Mouse (Mus musculus) kidney, embryonic 16.5 days (tissue): ENCODE measurements around the gene Cubn. TPM values are rescaled to one million over a fixed set of nuclear protein-coding genes. Genes with fewer than 3 reads are reported as not detected.

ENCODE experiments used
- ATAC-seq: fragments of 200-750 bp; cut with Nextera tagmentation; 2 replicates; pipeline ENCODE4 v1.8.0; 2017; ENCODE audit warnings: moderate TSS enrichment; ENCODE audit not compliant: low FRiP score, low TSS enrichment
- H3K27ac ChIP-seq: fragments of 300-500 bp; sonication (generic); 2 replicates; pipeline ENCODE4 v1.5.1; 2014; ENCODE audit warnings: low read length
- H3K27me3 ChIP-seq: fragments of 300-500 bp; sonication (generic); 2 replicates; pipeline ENCODE4 v1.6.1; 2014; ENCODE audit warnings: low read length, control low read depth, mixed read lengths; ENCODE audit not compliant: insufficient read depth
- H3K36me3 ChIP-seq: fragments of 300-500 bp; sonication (generic); 2 replicates; pipeline ENCODE4 v1.6.1; 2014; ENCODE audit warnings: low read length, control low read depth, mixed read lengths; ENCODE audit not compliant: insufficient read depth
- H3K4me1 ChIP-seq: fragments of 300-500 bp; sonication (generic); 2 replicates; pipeline ENCODE4 v1.6.1; 2014; ENCODE audit warnings: low read length, control low read depth, mixed read lengths; ENCODE audit not compliant: insufficient read depth
- H3K4me2 ChIP-seq: fragments of 300-500 bp; sonication (generic); replicated peaks from 2 replicates; pipeline ENCODE4 v1.6.1; 2014; ENCODE audit warnings: low read depth, low read length
- H3K4me3 ChIP-seq: fragments of 300-500 bp; sonication (generic); 2 replicates; pipeline ENCODE4 v1.5.1; 2014; ENCODE audit warnings: mild to moderate bottlenecking, low read length
- H3K9ac ChIP-seq: fragments of 300-500 bp; sonication (generic); replicated peaks from 2 replicates; pipeline ENCODE4 v1.6.1; 2014; ENCODE audit warnings: low read length
- H3K9me3 ChIP-seq: fragments of 300-500 bp; sonication (generic); 2 replicates; pipeline ENCODE4 v1.6.1; 2016; ENCODE audit warnings: low read length, control low read depth
- WGBS: fragments of 180-500 bp; shearing (Covaris S2); extraction: QIAGEN DNeasy Blood & Tissue Kit; methylation state at CpG from one replicate; pipeline ENCODE4 v1.1.7; 2014; 5-methylcytosine and 5-hydroxymethylcytosine counted together
- polyA plus RNA-seq: library from polyadenylated mRNA; unstranded; fragments of >200 nt; fragmentation: Nextera tagmentation; extraction: Ambion mirVana; gene quantifications from 2 replicates; pipeline ENCODE4 v1.2.1, GENCODE M21; 2015

The Cubn gene
- polyA plus RNA-seq, 1 experiment from 2014 or later, result 7.9 TPM

GRCm38 (mm10) chr2:13234796-13235195 is 256.8 kb downstream of the Cubn start:
- Histone ChIP-seq H3K27ac (no peak overlapping the region), H3K9me3 (no peaks in the 10 kb centered on the region), H3K4me1 (peaks cover 14% of the 10 kb centered on the region; the same call in 1 of the 2 replicates), H3K27me3 (no peaks in the 10 kb centered on the region), H3K4me2 (no peak overlapping the region), H3K4me3 (no peak overlapping the region), H3K36me3 (peaks cover 2% of the 10 kb centered on the region; the same call in 1 of the 2 replicates), H3K9ac (no peak overlapping the region)
- 85% methylated on average over 10 of the region's 10 CpGs for WGBS
- no peak for ATAC-seq

GRCm38 (mm10) chr2:13233902-13234301 is 257.7 kb downstream of the Cubn start:
- Histone ChIP-seq H3K36me3 (peaks cover 2% of the 10 kb centered on the region; the same call in 1 of the 2 replicates), H3K4me2 (peak overlapping the region; percentile 26), H3K9ac (no peak overlapping the region), H3K4me3 (no peak overlapping the region), H3K27ac (no peak overlapping the region), H3K9me3 (no peaks in the 10 kb centered on the region), H3K27me3 (no peaks in the 10 kb centered on the region), H3K4me1 (peaks cover 14% of the 10 kb centered on the region; the same call in 1 of the 2 replicates)
- 12% methylated on average over 7 of the region's 7 CpGs for WGBS
- ATAC-seq, result peak; percentile 94

GRCm38 (mm10) chr2:13233254-13233835 is 258.3 kb downstream of the Cubn start:
- Histone ChIP-seq H3K9me3 (no peaks in the 10 kb centered on the region), H3K36me3 (peaks cover 2% of the 10 kb centered on the region; the same call in 1 of the 2 replicates), H3K4me1 (peaks cover 14% of the 10 kb centered on the region; the same call in 1 of the 2 replicates), H3K9ac (no peak overlapping the region), H3K27ac (no peak overlapping the region), H3K4me2 (peak overlapping the region; percentile 26), H3K4me3 (no peak overlapping the region), H3K27me3 (no peaks in the 10 kb centered on the region)
- WGBS, result 39% methylated on average over 12 of the region's 12 CpGs
- ATAC-seq, result no peak

GRCm38 (mm10) chr2:13232305-13232704 is 259.3 kb downstream of the Cubn start:
- Histone ChIP-seq H3K4me1 (peaks cover 14% of the 10 kb centered on the region; the same call in 1 of the 2 replicates), H3K4me2 (no peak overlapping the region), H3K27me3 (no peaks in the 10 kb centered on the region), H3K27ac (no peak overlapping the region), H3K9ac (no peak overlapping the region), H3K36me3 (peaks cover 2% of the 10 kb centered on the region; the same call in 1 of the 2 replicates), H3K4me3 (no peak overlapping the region), H3K9me3 (no peaks in the 10 kb centered on the region)
- ATAC-seq, result no peak
- 68% methylated on average over 6 of the region's 6 CpGs for WGBS

- WGBS, result 86% methylated on average over 3 of the region's 3 CpGs
- Histone ChIP-seq H3K27ac (no peak overlapping the region), H3K9ac (no peak overlapping the region), H3K27me3 (no peaks in the 10 kb centered on the region), H3K36me3 (peaks cover 2% of the 10 kb centered on the region; the same call in 1 of the 2 replicates), H3K9me3 (no peaks in the 10 kb centered on the region), H3K4me3 (no peak overlapping the region), H3K4me2 (no peak overlapping the region), H3K4me1 (peaks cover 14% of the 10 kb centered on the region; the same call in 1 of the 2 replicates)
- no peak for ATAC-seq
Observed at GRCm38 (mm10) chr2:13229686-13230085, 261.9 kb downstream of the Cubn start.

Other genes starting within 250 kb of the Cubn start
- gene Rsu1, start 220.4 kb downstream of the Cubn start, polyA plus RNA-seq, result 141 and 147 TPM in 2 replicates
- 13.4 and 14.2 TPM in 2 replicates for gene Trdmt1, start 52.9 kb upstream of the Cubn start, polyA plus RNA-seq
- 489 and 497 TPM in 2 replicates for gene Vim, start 82.1 kb upstream of the Cubn start, polyA plus RNA-seq